Mouse (Mus musculus): ENCODE data around the gene Erich6. TPM values are rescaled to one million over a fixed set of nuclear protein-coding genes. Genes with fewer than 3 reads are reported as not detected.

Erich6 gene
- polyA plus RNA-seq, 1 experiment from 2014 or later, result 0.23 TPM

- Histone ChIP-seq H3K9ac (no peak overlapping the region), H3K4me3 (no peak overlapping the region), H3K27ac (replicated peaks) (no peak overlapping the region), H3K27me3 (no peaks in the 10 kb centered on the region), H3K9me3 (no peaks in the 10 kb centered on the region), H3K36me3 (0 out of 2 replicates have a peak, but pooled peaks cover 6% of the 10 kb centered on the region), H3K4me2 (no peak overlapping the region), H3K4me1 (replicated peaks) (peaks cover 10% of the 10 kb centered on the region)
- no peak for ATAC-seq (ENCODE audit: low FRiP score, low read depth)
- WGBS, result 93% methylated on average over 5 of the region's 5 CpGs
Observed at GRCm38 (mm10) chr3:58673295-58673694, 36.3 kb upstream of the Erich6 start.

GRCm38 (mm10) chr3:58672481-58673183 lies 35.6 kb upstream of the Erich6 start:
- Histone ChIP-seq H3K36me3 (0 out of 2 replicates have a peak, but pooled peaks cover 6% of the 10 kb centered on the region), H3K4me3 (no peak overlapping the region), H3K4me2 (no peak overlapping the region), H3K27ac (replicated peaks) (no peak overlapping the region), H3K9ac (no peak overlapping the region), H3K4me1 (replicated peaks) (peaks cover 4% of the 10 kb centered on the region; the same call in 1 of the 2 replicates), H3K27me3 (no peaks in the 10 kb centered on the region), H3K9me3 (no peaks in the 10 kb centered on the region)
- 73% methylated on average over 4 of the region's 4 CpGs for WGBS
- no peak for ATAC-seq (ENCODE audit: low FRiP score, low read depth)

- WGBS, result 69% methylated on average over 6 of the region's 6 CpGs
- no peak overlapping the region for H3K9ac ChIP-seq
- ATAC-seq (ENCODE audit: low FRiP score, low read depth), result peak; percentile 39; the same call in 1 of the 2 replicates
- no peak overlapping the region for H3K4me2 ChIP-seq
- no peak overlapping the region for H3K4me3 ChIP-seq
- H3K36me3 ChIP-seq, result 0 out of 2 replicates have a peak, but pooled peaks cover 6% of the 10 kb centered on the region
- H3K27ac ChIP-seq (replicated peaks), result no peak overlapping the region
- no peaks in the 10 kb centered on the region for H3K27me3 ChIP-seq
- no peaks in the 10 kb centered on the region for H3K4me1 ChIP-seq (replicated peaks)
- no peaks in the 10 kb centered on the region for H3K9me3 ChIP-seq
Observed at GRCm38 (mm10) chr3:58671616-58672250, 34.7 kb upstream of the Erich6 start.

- no peaks in the 10 kb centered on the region for H3K27me3 ChIP-seq
- 82% methylated on average over 7 of the region's 7 CpGs for whole genome bisulfite sequencing
Observed at GRCm38 (mm10) chr3:58663970-58664369, 27.0 kb upstream of the Erich6 start.

GRCm38 (mm10) chr3:58660636-58661035 lies 23.6 kb upstream of the Erich6 start:
- Histone ChIP-seq H3K36me3 (no peaks in the 10 kb centered on the region), H3K27me3 (no peaks in the 10 kb centered on the region), H3K9ac (no peak overlapping the region), H3K4me3 (no peak overlapping the region), H3K9me3 (no peaks in the 10 kb centered on the region), H3K4me1 (replicated peaks) (no peaks in the 10 kb centered on the region; the same call in 1 of the 2 replicates), H3K27ac (replicated peaks) (no peak overlapping the region), H3K4me2 (no peak overlapping the region)
- ATAC-seq (ENCODE audit: low FRiP score, low read depth), result no peak
- WGBS, result 89% methylated on average over 4 of the region's 4 CpGs

More at GRCm38 (mm10) chr3:58663970-58664369, 27.0 kb upstream of the Erich6 start:
- Histone ChIP-seq H3K9me3 (no peaks in the 10 kb centered on the region), H3K9ac (no peak overlapping the region), H3K27ac (replicated peaks) (no peak overlapping the region), H3K4me3 (no peak overlapping the region), H3K4me2 (no peak overlapping the region), H3K36me3 (no peaks in the 10 kb centered on the region), H3K4me1 (replicated peaks) (no peaks in the 10 kb centered on the region)
- no peak for ATAC-seq (ENCODE audit: low FRiP score, low read depth)

- WGBS, result 26% methylated on average over 2 of the region's 2 CpGs
- ATAC-seq (ENCODE audit: low FRiP score, low read depth), result no peak
- H3K4me3 ChIP-seq, result no peak overlapping the region
- H3K9me3 ChIP-seq, result no peaks in the 10 kb centered on the region
- H3K4me1 ChIP-seq (replicated peaks), result no peaks in the 10 kb centered on the region; the same call in 1 of the 2 replicates
- no peaks in the 10 kb centered on the region for H3K27me3 ChIP-seq
- no peak overlapping the region for H3K4me2 ChIP-seq
- no peak overlapping the region for H3K27ac ChIP-seq (replicated peaks)
- no peaks in the 10 kb centered on the region for H3K36me3 ChIP-seq
- no peak overlapping the region for H3K9ac ChIP-seq
Observed at GRCm38 (mm10) chr3:58657356-58657755, 20.3 kb upstream of the Erich6 start.

- no peak overlapping the region for H3K27ac ChIP-seq (replicated peaks)
- H3K36me3 ChIP-seq, result no peaks in the 10 kb centered on the region
- no peak overlapping the region for H3K4me2 ChIP-seq
- H3K4me3 ChIP-seq, result no peak overlapping the region
- H3K27me3 ChIP-seq, result no peaks in the 10 kb centered on the region
- H3K9me3 ChIP-seq, result no peaks in the 10 kb centered on the region
- H3K4me1 ChIP-seq (replicated peaks), result no peaks in the 10 kb centered on the region; the same call in 1 of the 2 replicates
- peak; percentile 88 for ATAC-seq (ENCODE audit: low FRiP score, low read depth)
- WGBS, result 55% methylated on average over 17 of the region's 17 CpGs
- H3K9ac ChIP-seq, result no peak overlapping the region
Observed at GRCm38 (mm10) chr3:58655362-58656130, 18.5 kb upstream of the Erich6 start.

- Histone ChIP-seq H3K4me3 (no peak overlapping the region), H3K9me3 (no peaks in the 10 kb centered on the region), H3K27ac (replicated peaks) (no peak overlapping the region), H3K27me3 (no peaks in the 10 kb centered on the region), H3K36me3 (no peaks in the 10 kb centered on the region), H3K9ac (no peak overlapping the region), H3K4me2 (no peak overlapping the region), H3K4me1 (replicated peaks) (no peaks in the 10 kb centered on the region; the same call in 1 of the 2 replicates)
- 62% methylated on average over 5 of the region's 5 CpGs for WGBS
- no peak for ATAC-seq (ENCODE audit: low FRiP score, low read depth)
Observed at GRCm38 (mm10) chr3:58653907-58654306, 16.9 kb upstream of the Erich6 start.

- H3K27ac ChIP-seq (replicated peaks), result no peak overlapping the region
- H3K27me3 ChIP-seq, result no peaks in the 10 kb centered on the region
- H3K4me2 ChIP-seq, result no peak overlapping the region
- no peak overlapping the region for H3K4me3 ChIP-seq
- H3K9ac ChIP-seq, result no peak overlapping the region
- no peaks in the 10 kb centered on the region for H3K36me3 ChIP-seq
- WGBS, result 84% methylated on average over 4 of the region's 4 CpGs
- no peaks in the 10 kb centered on the region for H3K4me1 ChIP-seq (replicated peaks)
- no peaks in the 10 kb centered on the region for H3K9me3 ChIP-seq
- no peak for ATAC-seq (ENCODE audit: low FRiP score, low read depth)
Observed at GRCm38 (mm10) chr3:58650328-58650727, 13.3 kb upstream of the Erich6 start.

- H3K4me2 ChIP-seq, result no peak overlapping the region
- 94% methylated on average over 2 of the region's 2 CpGs for WGBS
- no peaks in the 10 kb centered on the region for H3K36me3 ChIP-seq
- no peaks in the 10 kb centered on the region for H3K27me3 ChIP-seq
- no peak overlapping the region for H3K27ac ChIP-seq (replicated peaks)
- no peaks in the 10 kb centered on the region for H3K4me1 ChIP-seq (replicated peaks)
- ATAC-seq (ENCODE audit: low FRiP score, low read depth), result no peak
- H3K9ac ChIP-seq, result no peak overlapping the region
- H3K9me3 ChIP-seq, result no peaks in the 10 kb centered on the region
- no peak overlapping the region for H3K4me3 ChIP-seq
Observed at GRCm38 (mm10) chr3:58647179-58647578, 10.2 kb upstream of the Erich6 start.

GRCm38 (mm10) chr3:58646180-58646579 lies 9.2 kb upstream of the Erich6 start:
- Histone ChIP-seq H3K36me3 (no peaks in the 10 kb centered on the region), H3K9me3 (no peaks in the 10 kb centered on the region), H3K27ac (replicated peaks) (no peak overlapping the region), H3K27me3 (no peaks in the 10 kb centered on the region), H3K4me2 (no peak overlapping the region), H3K4me1 (replicated peaks) (no peaks in the 10 kb centered on the region), H3K9ac (no peak overlapping the region), H3K4me3 (no peak overlapping the region)
- no peak for ATAC-seq (ENCODE audit: low FRiP score, low read depth)
- 86% methylated on average over 4 of the region's 4 CpGs for WGBS

- WGBS, result 89% methylated on average over 2 of the region's 2 CpGs
- no peak overlapping the region for H3K4me2 ChIP-seq
- ATAC-seq (ENCODE audit: low FRiP score, low read depth), result no peak
- H3K4me3 ChIP-seq, result no peak overlapping the region
- no peak overlapping the region for H3K9ac ChIP-seq
- 0 out of 2 replicates have a peak, but pooled peaks cover 5% of the 10 kb centered on the region for H3K4me1 ChIP-seq (replicated peaks)
- H3K36me3 ChIP-seq, result no peaks in the 10 kb centered on the region
- H3K27me3 ChIP-seq, result no peaks in the 10 kb centered on the region
- no peak overlapping the region for H3K27ac ChIP-seq (replicated peaks)
- no peaks in the 10 kb centered on the region for H3K9me3 ChIP-seq
Observed at GRCm38 (mm10) chr3:58631693-58632092, 5.3 kb downstream of the Erich6 start.
